Mouse (Mus musculus) heart, embryonic 11.5 days (tissue): Measurements from ENCODE around the gene Zfp598. TPM values are rescaled to one million over a fixed set of nuclear protein-coding genes. Genes with fewer than 3 reads are reported as not detected.

ENCODE experiments used
- ATAC-seq: fragments of 200-750 bp; cut with Nextera tagmentation; replicated peaks from 2 replicates; pipeline ENCODE4 v1.8.0; 2017; ENCODE audit warnings: moderate library complexity; ENCODE audit not compliant: insufficient number of reproducible peaks, low FRiP score, low TSS enrichment
- H3K27ac ChIP-seq: fragments of 300-500 bp; sonication (generic); 2 replicates; pipeline ENCODE4 v1.5.1; 2014; ENCODE audit warnings: mild to moderate bottlenecking, low read depth, low read length
- H3K27me3 ChIP-seq: fragments of 300-500 bp; sonication (generic); 2 replicates; pipeline ENCODE4 v1.6.1; 2014; ENCODE audit warnings: mild to moderate bottlenecking, low read length, mixed read lengths; ENCODE audit not compliant: control insufficient read depth, insufficient read depth
- H3K36me3 ChIP-seq: fragments of 300-500 bp; sonication (generic); 2 replicates; pipeline ENCODE4 v1.6.1; 2014; ENCODE audit warnings: mild to moderate bottlenecking, low read length, moderate library complexity, mixed read lengths; ENCODE audit not compliant: control insufficient read depth, insufficient read depth
- H3K4me1 ChIP-seq: fragments of 300-500 bp; sonication (generic); 2 replicates; pipeline ENCODE4 v1.6.1; 2014; ENCODE audit warnings: low read length; ENCODE audit not compliant: control insufficient read depth, insufficient read depth
- H3K4me2 ChIP-seq: fragments of 300-500 bp; sonication (generic); 2 replicates; pipeline ENCODE4 v1.6.1; 2014; ENCODE audit warnings: mild to moderate bottlenecking, moderate library complexity
- H3K4me3 ChIP-seq: fragments of 300-500 bp; sonication (generic); 2 replicates; pipeline ENCODE4 v1.5.1; 2014; ENCODE audit warnings: low read depth, low read length
- H3K9ac ChIP-seq: fragments of 300-500 bp; sonication (generic); 2 replicates; pipeline ENCODE4 v1.6.1; 2014; ENCODE audit warnings: mild to moderate bottlenecking, low read depth, low read length, moderate library complexity
- H3K9me3 ChIP-seq: fragments of 300-500 bp; sonication (generic); replicated peaks from 2 replicates; pipeline ENCODE4 v1.6.1; 2016; ENCODE audit warnings: low read length; ENCODE audit not compliant: control insufficient read depth
- WGBS: fragments of 180-500 bp; shearing (Covaris S2); extraction: QIAGEN DNeasy Blood & Tissue Kit; methylation state at CpG from one replicate; pipeline ENCODE4 v1.1.7; 2014; ENCODE audit not compliant: insufficient replicate concordance; 5-methylcytosine and 5-hydroxymethylcytosine counted together
- polyA plus RNA-seq: library from polyadenylated mRNA; unstranded; fragments of >200 nt; fragmentation: Nextera tagmentation; extraction: Ambion mirVana; gene quantifications from 2 replicates; pipeline ENCODE4 v1.2.1, GENCODE M21; 2014

The Zfp598 gene
- polyA plus RNA-seq = 19.7 and 22.0 TPM in 2 replicates

DNA sequence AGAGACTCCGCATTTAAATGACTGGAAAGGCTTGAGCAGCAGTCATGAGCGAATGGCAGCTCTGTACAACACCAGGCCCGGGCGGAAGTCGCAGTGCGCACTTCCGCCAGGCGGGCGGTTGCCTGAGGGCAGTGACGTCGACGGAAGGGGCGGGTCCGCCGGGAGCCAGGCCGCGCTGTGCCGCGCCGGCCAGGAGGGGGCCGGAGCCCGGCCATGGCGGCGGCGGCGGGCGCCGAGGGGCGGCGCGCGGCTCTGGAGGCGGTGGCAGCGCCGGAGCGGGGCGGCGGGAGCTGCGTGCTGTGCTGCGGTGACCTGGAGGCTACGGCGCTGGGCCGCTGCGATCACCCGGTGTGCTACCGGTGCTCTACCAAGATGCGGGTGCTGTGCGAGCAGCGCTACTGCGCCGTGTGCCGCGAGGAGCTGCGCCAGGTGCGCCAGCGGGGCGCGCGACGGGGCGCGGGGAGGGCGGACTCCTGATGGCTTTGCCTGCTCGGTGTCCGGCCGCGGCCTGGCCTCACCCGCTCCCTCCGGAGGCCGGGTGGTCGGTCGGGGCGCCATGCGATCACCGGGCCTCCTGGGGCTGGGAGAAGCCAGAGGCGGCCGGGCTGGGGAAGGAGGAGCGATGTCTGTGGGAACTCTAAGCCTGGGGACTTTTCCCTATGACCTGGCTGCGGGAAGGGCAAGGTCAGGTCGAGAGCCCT, at the start of gene Zfp598:
TSS of gene Zfp598 (plus strand) at position 143 of the 701 bp plus-strand sequence.
- peak within 1 kb of the TSS; percentile 97 for H3K4me3 ChIP-seq
- no peaks in the 10 kb centered on the region for H3K36me3 ChIP-seq
- peak within 1 kb of the TSS; percentile 99 for H3K9ac ChIP-seq
- H3K4me1 ChIP-seq = peaks cover 27% of the 10 kb centered on the region
- WGBS = under 1% methylated on average over 76 of the region's 80 CpGs
- H3K27ac ChIP-seq = peak within 1 kb of the TSS; percentile 90
- H3K9me3 ChIP-seq = no peaks in the 10 kb centered on the region
- peak within 1 kb of the TSS; percentile 90 for H3K4me2 ChIP-seq
- ATAC-seq = peak; percentile 98
- no peaks in the 10 kb centered on the region for H3K27me3 ChIP-seq

DNA sequence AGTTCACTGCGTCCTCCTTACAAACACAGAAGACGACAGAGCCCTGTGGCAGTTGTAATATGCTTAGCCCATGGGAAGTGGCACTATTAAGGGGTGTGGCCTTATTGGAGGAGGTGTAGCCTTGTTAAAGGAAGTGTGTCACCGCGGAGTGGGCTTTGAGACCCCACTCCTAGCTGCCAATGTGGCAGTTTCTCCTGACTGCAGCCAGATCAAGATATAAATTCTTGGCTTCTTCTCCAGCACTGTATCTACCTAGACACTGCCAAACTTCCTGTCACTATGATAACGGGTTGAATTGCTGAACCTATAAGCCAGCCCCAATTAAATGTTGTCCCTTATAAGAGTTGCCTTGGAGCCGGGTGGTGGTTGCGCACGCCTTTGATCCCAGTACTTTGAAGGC, 44.0 kb upstream of the Zfp598 start:
- H3K9ac ChIP-seq = no peak overlapping the region
- no peak overlapping the region for H3K4me3 ChIP-seq
- no peak overlapping the region for H3K27ac ChIP-seq
- WGBS = 94% methylated on average over 8 of the region's 8 CpGs
- H3K36me3 ChIP-seq = peaks cover 48% of the 10 kb centered on the region
- no peak for ATAC-seq
- H3K4me1 ChIP-seq = no peaks in the 10 kb centered on the region
- no peaks in the 10 kb centered on the region for H3K9me3 ChIP-seq
- no peaks in the 10 kb centered on the region for H3K27me3 ChIP-seq
- no peak overlapping the region for H3K4me2 ChIP-seq

DNA sequence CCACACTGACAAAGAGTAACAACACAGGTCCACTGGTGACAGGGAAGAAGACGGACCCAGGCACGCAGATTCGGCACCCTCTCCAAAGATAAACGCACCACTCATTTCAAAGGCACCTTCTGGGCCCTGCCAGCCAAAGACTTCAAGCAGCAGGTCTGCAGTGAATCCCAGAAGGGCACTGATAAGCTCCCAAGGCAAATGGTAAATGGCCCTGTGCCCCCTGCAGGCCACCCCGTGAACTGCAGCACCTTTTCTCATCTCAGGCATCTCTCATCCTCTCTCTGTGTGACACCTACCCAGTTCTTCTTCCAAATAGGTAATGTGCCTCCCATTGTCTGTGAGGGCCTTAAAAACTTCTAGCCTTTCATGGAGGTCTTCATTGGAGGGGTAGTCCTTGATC, 40.8 kb upstream of the Zfp598 start:
- H3K4me2 ChIP-seq = no peak overlapping the region
- no peak for ATAC-seq
- peaks cover 24% of the 10 kb centered on the region for H3K36me3 ChIP-seq
- H3K9me3 ChIP-seq = no peaks in the 10 kb centered on the region
- no peak overlapping the region for H3K4me3 ChIP-seq
- WGBS = 25% methylated on average over 5 of the region's 5 CpGs
- H3K4me1 ChIP-seq = peaks cover 14% of the 10 kb centered on the region
- peaks cover under 1% of the 10 kb centered on the region for H3K27me3 ChIP-seq
- no peak overlapping the region for H3K27ac ChIP-seq
- no peak overlapping the region for H3K9ac ChIP-seq

DNA sequence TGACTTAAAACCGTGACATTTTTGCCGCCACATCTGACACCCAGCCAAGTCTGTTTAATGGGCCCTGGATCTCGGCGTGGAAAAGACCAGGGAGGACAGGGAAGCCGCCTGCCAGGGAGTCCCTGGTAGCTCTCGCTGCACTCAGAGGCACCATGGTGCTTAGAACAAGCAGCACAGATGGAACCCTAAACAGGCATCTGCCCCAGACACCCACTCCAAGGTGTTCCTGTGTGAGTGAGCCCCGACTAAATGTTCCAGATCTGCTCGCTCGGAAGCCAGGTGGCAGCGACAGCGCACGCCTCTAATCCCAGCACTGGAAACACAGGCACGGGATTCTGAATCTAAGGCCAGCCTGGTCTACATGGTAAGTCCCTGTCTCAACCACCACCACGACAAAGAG, 39.4 kb upstream of the Zfp598 start:
- ATAC-seq = no peak
- 85% methylated on average over 14 of the region's 14 CpGs for WGBS
- H3K9me3 ChIP-seq = no peaks in the 10 kb centered on the region
- H3K9ac ChIP-seq = no peak overlapping the region
- peaks cover 11% of the 10 kb centered on the region for H3K27me3 ChIP-seq
- no peak overlapping the region for H3K27ac ChIP-seq
- H3K36me3 ChIP-seq = peaks cover 20% of the 10 kb centered on the region
- H3K4me1 ChIP-seq = peaks cover 16% of the 10 kb centered on the region
- no peak overlapping the region for H3K4me3 ChIP-seq
- no peak overlapping the region for H3K4me2 ChIP-seq

DNA sequence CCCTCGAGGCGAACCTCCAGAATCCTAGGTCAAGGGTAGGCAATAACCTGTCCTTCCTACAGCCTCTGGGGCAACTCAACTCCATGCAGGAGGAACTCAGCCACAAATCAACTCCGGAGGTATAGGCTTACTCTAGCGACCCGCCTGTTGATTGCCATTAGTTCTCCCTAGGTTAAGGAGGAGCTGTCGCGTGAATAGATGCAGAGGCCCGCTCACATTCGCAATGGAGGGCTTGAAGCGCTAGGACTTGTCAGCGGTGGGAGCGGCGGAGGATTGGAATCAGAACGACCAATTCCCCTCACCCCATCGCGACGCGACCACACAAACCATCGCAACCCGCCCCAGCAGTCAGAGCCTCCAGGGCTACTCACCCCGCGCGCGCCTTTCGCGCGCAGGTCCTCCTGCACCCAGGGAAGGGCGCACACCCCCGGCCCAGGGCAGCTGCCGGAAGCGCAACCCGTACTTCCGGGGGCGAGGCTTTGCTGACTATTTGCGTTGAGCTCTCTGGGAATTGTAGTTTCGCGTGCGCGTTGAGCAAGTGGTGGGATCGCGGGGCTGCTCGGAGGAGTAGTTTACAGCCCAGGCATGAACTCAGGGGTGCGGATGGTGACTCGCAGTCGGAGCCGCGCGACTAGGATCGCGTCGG, 37.2 kb upstream of the Zfp598 start, which contains the start of the genes Tsc2 and Nthl1:
TSS of gene Tsc2 (minus strand) at position 464 of the 646 bp plus-strand sequence.
TSS of gene Nthl1 (plus strand) at position 514 of the 646 bp plus-strand sequence.
- peak within 1 kb of the TSS; percentile 81 for H3K9ac ChIP-seq
- peaks cover 11% of the 10 kb centered on the region for H3K27me3 ChIP-seq
- peak within 1 kb of the TSS; percentile 84 for H3K27ac ChIP-seq
- H3K36me3 ChIP-seq = peaks cover 9% of the 10 kb centered on the region; the same call in 1 of the 2 replicates
- H3K4me2 ChIP-seq = peak within 1 kb of the TSS; percentile 75
- peak; percentile 64; the same call in 1 of the 2 replicates for ATAC-seq
- peak within 1 kb of the TSS; percentile 74 for H3K4me3 ChIP-seq
- no peaks in the 10 kb centered on the region for H3K9me3 ChIP-seq
- WGBS = 2% methylated on average over 51 of the region's 51 CpGs
- peaks cover 28% of the 10 kb centered on the region for H3K4me1 ChIP-seq

DNA sequence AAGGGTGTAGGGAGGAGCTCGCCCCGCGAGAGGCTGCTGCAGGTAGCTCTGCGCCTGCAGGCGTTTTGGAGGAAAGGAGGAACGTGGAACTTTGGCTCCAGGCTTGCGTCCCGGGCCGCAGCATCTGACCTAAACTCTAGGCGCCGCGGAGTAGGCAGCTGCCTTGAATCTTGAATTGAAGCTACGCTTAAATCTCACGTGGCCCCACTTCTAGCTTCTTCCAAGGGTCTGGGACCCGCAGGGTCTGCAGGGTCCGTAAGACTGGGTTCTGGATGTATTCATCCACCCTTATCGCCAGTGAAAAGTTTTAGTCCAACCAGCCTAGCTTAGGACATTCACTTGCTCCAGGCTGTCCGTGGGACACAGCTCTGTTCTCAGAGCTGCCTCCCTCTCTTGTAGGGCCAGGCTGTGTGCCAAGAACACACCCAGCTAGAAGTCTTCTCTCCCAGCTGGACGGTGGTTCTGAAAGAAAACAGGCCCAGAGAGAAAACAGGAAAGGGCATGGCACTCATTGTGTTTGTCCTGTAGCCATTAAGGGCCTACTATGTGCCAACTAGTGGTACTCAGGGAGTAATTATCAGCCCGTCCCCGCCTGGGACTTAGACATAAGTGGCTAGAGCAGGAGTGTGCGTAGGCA, 36.6 kb upstream of the Zfp598 start:
- Histone ChIP-seq H3K9me3 (no peaks in the 10 kb centered on the region), H3K4me3 (peak overlapping the region; percentile 74), H3K27ac (peak overlapping the region; percentile 84), H3K4me2 (peak overlapping the region; percentile 75), H3K9ac (peak overlapping the region; percentile 81), H3K4me1 (peaks cover 28% of the 10 kb centered on the region), H3K27me3 (peaks cover 16% of the 10 kb centered on the region), H3K36me3 (peaks cover 9% of the 10 kb centered on the region; the same call in 1 of the 2 replicates)
- ATAC-seq = peak; percentile 41; the same call in 1 of the 2 replicates
- WGBS = 12% methylated on average over 22 of the region's 22 CpGs

DNA sequence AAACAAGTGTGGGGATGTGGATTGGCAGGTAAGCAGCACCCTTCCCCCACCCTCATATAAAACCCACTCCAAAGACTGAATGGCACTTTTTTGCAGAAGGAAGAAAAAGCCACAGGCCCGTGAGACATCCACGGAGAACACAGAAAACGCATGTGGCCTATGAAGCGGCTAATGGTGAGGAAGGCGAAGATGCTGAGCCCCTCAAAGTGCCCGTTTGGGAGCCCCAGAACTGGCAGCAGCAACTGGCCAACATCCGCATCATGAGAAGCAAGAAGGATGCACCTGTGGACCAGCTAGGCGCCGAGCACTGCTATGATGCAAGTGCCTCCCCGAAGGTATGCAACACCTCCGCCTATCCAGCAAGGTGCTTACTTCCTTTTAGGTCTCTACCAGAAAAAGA, 35.7 kb upstream of the Zfp598 start:
- ATAC-seq = no peak
- Histone ChIP-seq H3K4me1 (peaks cover 28% of the 10 kb centered on the region), H3K4me2 (no peak overlapping the region)

DNA sequence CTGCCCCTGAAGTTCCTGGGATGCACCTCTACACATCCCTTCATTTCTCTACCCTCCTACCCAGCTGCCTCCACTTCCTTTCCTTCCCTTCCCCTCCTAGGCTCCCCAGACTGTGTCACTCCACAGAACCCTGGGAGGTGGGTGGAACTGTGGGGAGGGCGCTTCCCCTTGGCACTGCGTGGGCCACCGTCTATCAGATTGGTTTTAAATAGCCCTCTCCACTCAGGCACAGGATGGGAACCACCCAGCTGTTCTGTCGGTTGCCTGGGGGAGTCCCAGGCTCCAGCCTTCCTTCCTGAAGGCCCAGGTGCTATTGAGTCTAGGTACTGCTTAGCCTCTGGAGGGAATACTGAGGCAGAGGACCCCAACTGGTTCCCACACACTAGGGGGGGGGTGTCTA, 34.5 kb upstream of the Zfp598 start:
- WGBS = 72% methylated on average over 4 of the region's 4 CpGs
- no peak overlapping the region for H3K4me3 ChIP-seq
- H3K4me2 ChIP-seq = no peak overlapping the region
- 0 out of 2 replicates have a peak, but pooled peaks cover 4% of the 10 kb centered on the region for H3K36me3 ChIP-seq
- H3K27me3 ChIP-seq = peaks cover 30% of the 10 kb centered on the region
- no peak overlapping the region for H3K9ac ChIP-seq
- peaks cover 34% of the 10 kb centered on the region for H3K4me1 ChIP-seq
- H3K9me3 ChIP-seq = no peaks in the 10 kb centered on the region
- no peak for ATAC-seq
- H3K27ac ChIP-seq = no peak overlapping the region

More for the DNA sequence above, 35.7 kb upstream of the Zfp598 start:
- WGBS = 92% methylated on average over 11 of the region's 11 CpGs
- Histone ChIP-seq H3K27me3 (peaks cover 21% of the 10 kb centered on the region), H3K9ac (no peak overlapping the region), H3K4me3 (no peak overlapping the region), H3K27ac (peak overlapping the region; percentile 84; the same call in 1 of the 2 replicates), H3K36me3 (peaks cover 9% of the 10 kb centered on the region; the same call in 1 of the 2 replicates), H3K9me3 (no peaks in the 10 kb centered on the region)
